Mouse (Mus musculus): ENCODE measurements at regions not wholly inside any gene's neighbourhood (a gene's known extent, or its start where the extent isn't known, plus 50 kb on each side); places are given as distances from the start of the nearest gene placed in this dataset.

GRCm38 (mm10) chr9:86955720-86956119, 59.6 kb upstream of the Ripply2 start:
- no peak for TF ChIP-seq POLR2A (IDR thresholded peaks at IDR 0.05; ENCODE audit: insufficient read length, low read depth)
- TF ChIP-seq POLR2AphosphoS2 (IDR thresholded peaks at IDR 0.05; ENCODE audit: insufficient read length, low read depth) = no peak
- no peak for TF ChIP-seq MAX (IDR thresholded peaks at IDR 0.05; ENCODE audit: low read depth)
- TF ChIP-seq TCF12 (IDR thresholded peaks at IDR 0.05; ENCODE audit: insufficient read depth, poor library complexity, severe bottlenecking) = no peak
- TF ChIP-seq MYOG (IDR thresholded peaks at IDR 0.05; ENCODE audit: control insufficient read depth in 1 of 3, insufficient read depth in 1 of 3, insufficient read length in 2 of 3, low read depth in 2 of 3) = no peak
- no peak for TF ChIP-seq TCF3 (IDR thresholded peaks at IDR 0.05; ENCODE audit: insufficient read length, low read depth)
- TF ChIP-seq REST (IDR thresholded peaks at IDR 0.05; ENCODE audit: insufficient read depth, insufficient read length) = no peak
- no peak for TF ChIP-seq USF1 (IDR thresholded peaks at IDR 0.05; ENCODE audit: low read depth)
